Mouse (Mus musculus): ENCODE measurements around the gene Rab5a.

The Rab5a gene

GRCm38 (mm10) chr17:53542536-53542935, 63.5 kb downstream of the Rab5a start:
- DNase-seq (ENCODE audit: low read depth, low spot score) = no peak

GRCm38 (mm10) chr17:53543591-53544324, 64.7 kb downstream of the Rab5a start:
- no peak for DNase-seq (ENCODE audit: low read depth, low spot score)

GRCm38 (mm10) chr17:53551306-53552299, 72.6 kb downstream of the Rab5a start:
- no peak for DNase-seq (ENCODE audit: low read depth, low spot score)

- no peak for DNase-seq (ENCODE audit: low read depth, low spot score)
Measured at GRCm38 (mm10) chr17:53554088-53554487, 75.1 kb downstream of the Rab5a start.

- DNase-seq (ENCODE audit: low read depth, low spot score) = no peak
Measured at GRCm38 (mm10) chr17:53554813-53555212, 75.8 kb downstream of the Rab5a start.
